Mouse (Mus musculus) G1E (cell line): ENCODE data around the gene Tmco1.

Experiments
- CTCF ChIP-seq: IDR thresholded peaks from 2 replicates; pipeline ENCODE4 v1.5.1; 2012; ENCODE audit warnings: low read depth, low read length, inconsistent platforms, mixed read lengths
- TAL1 ChIP-seq: conservative IDR thresholded peaks from 2 replicates; pipeline ENCODE4 v1.6.1; 2012; ENCODE audit warnings: low read depth, low read length, inconsistent platforms, mixed read lengths

GRCm38 (mm10) chr1:167291610-167292009 lies 16.6 kb upstream of the Tmco1 start:
- no peak for TF ChIP-seq CTCF
- TF ChIP-seq TAL1 = no peak
